Mouse (Mus musculus): Measurements from ENCODE around the gene Aifm2.

Gene Aifm2

GRCm38 (mm10) chr10:61714771-61715461 lies at the start of gene Aifm2:
Gene Aifm2, plus strand, starts transcription at chr10:61715263.
- DNase-seq (ENCODE audit: low spot score): peak; percentile 55

- DNase-seq (ENCODE audit: low spot score): no peak
Observed at GRCm38 (mm10) chr10:61665651-61666050, 49.4 kb upstream of the Aifm2 start.

GRCm38 (mm10) chr10:61669289-61669688 lies 45.8 kb upstream of the Aifm2 start:
- no peak for DNase-seq (ENCODE audit: low spot score)

GRCm38 (mm10) chr10:61669896-61670295 lies 45.2 kb upstream of the Aifm2 start:
- DNase-seq (ENCODE audit: low spot score): peak; percentile 52

- no peak for DNase-seq (ENCODE audit: low spot score)
Observed at GRCm38 (mm10) chr10:61670758-61671157, 44.3 kb upstream of the Aifm2 start.

GRCm38 (mm10) chr10:61675935-61676334 lies 39.1 kb upstream of the Aifm2 start:
- DNase-seq (ENCODE audit: low spot score): peak; percentile 70

- DNase-seq (ENCODE audit: low spot score): no peak
Observed at GRCm38 (mm10) chr10:61679545-61679944, 35.5 kb upstream of the Aifm2 start.

- peak; percentile 95 for DNase-seq (ENCODE audit: low spot score)
Observed at GRCm38 (mm10) chr10:61680015-61680913, 34.8 kb upstream of the Aifm2 start, which contains the start of gene Sar1a. Gene Sar1a, plus strand, starts transcription at chr10:61680299.

GRCm38 (mm10) chr10:61689405-61689804 lies 25.7 kb upstream of the Aifm2 start:
- DNase-seq (ENCODE audit: low spot score): no peak

- no peak for DNase-seq (ENCODE audit: low spot score)
Observed at GRCm38 (mm10) chr10:61693563-61693962, 21.5 kb upstream of the Aifm2 start.

GRCm38 (mm10) chr10:61694870-61695670 lies 20.0 kb upstream of the Aifm2 start, which contains the start of gene Tysnd1:
Gene Tysnd1, plus strand, starts transcription at chr10:61695514.
- peak; percentile 94 for DNase-seq (ENCODE audit: low spot score)

GRCm38 (mm10) chr10:61695703-61696559 lies 19.1 kb upstream of the Aifm2 start:
- no peak for DNase-seq (ENCODE audit: low spot score)

GRCm38 (mm10) chr10:61696560-61696823 lies 18.6 kb upstream of the Aifm2 start:
- no peak for DNase-seq (ENCODE audit: low spot score)

- no peak for DNase-seq (ENCODE audit: low spot score)
Observed at GRCm38 (mm10) chr10:61697028-61697427, 18.0 kb upstream of the Aifm2 start.

GRCm38 (mm10) chr10:61704663-61705062 lies 10.4 kb upstream of the Aifm2 start:
- no peak for DNase-seq (ENCODE audit: low spot score)

GRCm38 (mm10) chr10:61706412-61707375 lies 8.4 kb upstream of the Aifm2 start:
- DNase-seq (ENCODE audit: low spot score): no peak

- DNase-seq (ENCODE audit: low spot score): no peak
Observed at GRCm38 (mm10) chr10:61713601-61714000, 1.5 kb upstream of the Aifm2 start.

GRCm38 (mm10) chr10:61714146-61714545 lies 917 bp upstream of the Aifm2 start:
- DNase-seq (ENCODE audit: low spot score): no peak

- DNase-seq (ENCODE audit: low spot score): no peak
Observed at GRCm38 (mm10) chr10:61715462-61715837, 387 bp downstream of the Aifm2 start.

Measured in c-Kit-positive CD71-positive TER-119-positive erythroid progenitor cells, embryonic 14.5 days (primary cell).